Mouse (Mus musculus) CD4-positive, CD25-positive, alpha-beta regulatory T cell, adult 9 weeks (primary cell): ENCODE results near the gene Bsph2. TPM values are rescaled to one million over a fixed set of nuclear protein-coding genes. Genes with fewer than 3 reads are reported as not detected.

Experiments
- polyA plus RNA-seq: library from polyadenylated mRNA; unstranded; fragments of 100-300 nt; shearing (Covaris generic); gene quantifications from one replicate; pipeline ENCODE4 v1.2.1, GENCODE M21; 2017

The Bsph2 gene
- not detected for polyA plus RNA-seq

GRCm38 (mm10) chr7:13570967-13571366 lies at the start of gene Bsph2:
Gene Bsph2 (minus strand): TSS chr7:13571067.

Other genes with a start within 250 kb of the Bsph2 start
- gene Pla2g4c, start 246.4 kb downstream of the Bsph2 start, polyA plus RNA-seq, result not detected
- not detected for gene Cabp5, start 172.9 kb downstream of the Bsph2 start, polyA plus RNA-seq
- not detected for gene Bsph1, start 120.2 kb downstream of the Bsph2 start, polyA plus RNA-seq
- not detected for gene Sult2a5, start 52.9 kb upstream of the Bsph2 start, polyA plus RNA-seq
- gene Sult2a2, start 162.4 kb upstream of the Bsph2 start, polyA plus RNA-seq, result not detected